Mouse (Mus musculus) stomach, postnatal 0 days (tissue): Measurements from ENCODE around the gene Jun. TPM values are rescaled to one million over a fixed set of nuclear protein-coding genes. Genes with fewer than 3 reads are reported as not detected.

Experiments
- ATAC-seq: fragments of 200-750 bp; cut with Nextera tagmentation; 2 replicates; pipeline ENCODE4 v1.8.0; 2017; ENCODE audit not compliant: low FRiP score, low TSS enrichment
- DNase-seq: peaks from one replicate; pipeline ENCODE4 v3.0.0-alpha.2; 2016; ENCODE audit warnings: low spot score
- H3K27ac ChIP-seq: fragments of 300-500 bp; sonication (generic); replicated peaks from 2 replicates; pipeline ENCODE4 v1.5.1; 2014; ENCODE audit warnings: mild to moderate bottlenecking, control low read depth
- H3K27me3 ChIP-seq: fragments of 300-500 bp; sonication (generic); 2 replicates; pipeline ENCODE4 v1.6.1; 2014; ENCODE audit warnings: low read length; ENCODE audit not compliant: control insufficient read depth, insufficient read depth
- H3K36me3 ChIP-seq: fragments of 300-500 bp; sonication (generic); 2 replicates; pipeline ENCODE4 v1.6.1; 2014; ENCODE audit warnings: low read length, mixed read lengths; ENCODE audit not compliant: control insufficient read depth, insufficient read depth
- H3K4me1 ChIP-seq: fragments of 300-500 bp; sonication (generic); replicated peaks from 2 replicates; pipeline ENCODE4 v1.6.1; 2014; ENCODE audit warnings: antibody characterized with exemption; ENCODE audit not compliant: control insufficient read depth, insufficient read depth
- H3K4me2 ChIP-seq: fragments of 300-500 bp; sonication (generic); replicated peaks from 2 replicates; pipeline ENCODE4 v1.6.1; 2014; ENCODE audit warnings: low read depth, mild to moderate bottlenecking, control low read depth, moderate library complexity
- H3K4me3 ChIP-seq: fragments of 300-500 bp; sonication (generic); 2 replicates; pipeline ENCODE4 v1.5.1; 2014; ENCODE audit warnings: low read depth, low read length, control low read depth
- H3K9ac ChIP-seq: fragments of 300-500 bp; sonication (generic); 2 replicates; pipeline ENCODE4 v1.6.1; 2014; ENCODE audit warnings: mild to moderate bottlenecking, low read length, control low read depth, mixed read lengths
- H3K9me3 ChIP-seq: fragments of 300-500 bp; sonication (generic); 2 replicates; pipeline ENCODE4 v1.6.1; 2016; ENCODE audit warnings: low read length; ENCODE audit not compliant: control insufficient read depth
- CTCF ChIP-seq: IDR thresholded peaks from 2 replicates; pipeline ENCODE4 v1.5.1; 2016; ENCODE audit warnings: antibody characterized with exemption, low read depth, mild to moderate bottlenecking, moderate library complexity
- EP300 ChIP-seq: optimal IDR thresholded peaks from 2 replicates; pipeline ENCODE3; 2016; ENCODE audit warnings: antibody characterized with exemption
- WGBS: fragments of 180-500 bp; shearing (Covaris S2); extraction: QIAGEN DNeasy Blood & Tissue Kit; methylation state at CpG from one replicate; pipeline ENCODE4 v1.1.7; 2014; 5-methylcytosine and 5-hydroxymethylcytosine counted together
- polyA plus RNA-seq: library from polyadenylated mRNA; unstranded; fragments of >200 nt; fragmentation: Nextera tagmentation; extraction: Ambion mirVana; gene quantifications from 2 replicates; pipeline ENCODE4 v1.2.1, GENCODE M21; 2015

Jun gene
- polyA plus RNA-seq, 1 experiment from 2014 or later, result 80.2 TPM

DNA sequence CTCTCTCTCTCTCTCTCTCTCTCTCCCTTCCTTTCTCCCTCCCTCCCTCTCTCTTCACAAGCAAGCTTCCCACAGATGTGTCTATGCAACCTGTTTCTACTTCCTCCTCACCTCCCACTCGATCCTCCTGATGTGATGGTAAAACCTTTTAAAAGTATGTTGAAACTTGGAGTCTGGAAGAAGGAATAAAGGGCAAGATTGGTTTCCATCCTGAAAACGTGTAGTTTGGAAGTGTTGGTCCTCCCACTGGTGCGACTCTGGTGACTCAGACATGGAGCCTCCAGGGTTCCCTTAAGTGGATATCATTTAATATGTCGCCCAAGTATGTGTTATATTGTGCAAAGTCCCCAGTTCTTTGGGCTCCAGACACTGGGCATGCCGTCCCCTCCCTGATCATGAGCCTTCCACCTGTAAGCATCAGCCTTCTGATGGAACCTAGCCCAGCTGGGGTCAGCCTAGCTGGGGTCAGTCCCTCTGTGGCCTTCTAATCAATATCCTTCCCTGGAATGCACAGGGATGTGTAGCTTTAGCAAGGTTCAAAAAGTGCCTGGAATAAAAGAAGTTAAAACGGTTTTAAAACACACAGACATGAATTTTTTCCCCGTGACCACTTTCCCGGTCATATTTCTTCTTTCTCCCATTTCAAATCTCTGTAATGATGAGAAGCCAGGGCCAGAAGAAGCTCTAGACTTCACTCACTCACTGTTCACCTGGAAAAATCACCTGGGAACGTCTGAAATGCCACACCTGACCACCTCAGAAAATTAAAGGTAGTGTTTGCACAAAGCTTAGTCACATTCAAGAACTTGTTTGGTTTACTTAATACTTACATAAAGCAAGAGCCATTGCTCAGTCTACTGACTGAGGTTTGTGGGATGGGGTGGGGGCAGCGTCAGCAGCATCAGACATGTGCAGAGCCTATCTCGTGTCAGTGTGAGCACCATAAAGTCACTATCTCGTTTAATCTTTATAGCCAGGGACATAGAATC is 30.1 kb downstream of the Jun start:
- WGBS, result 59% methylated on average over 12 of the region's 12 CpGs
- peak; percentile 84 for ATAC-seq
- no peaks in the 10 kb centered on the region for H3K27me3 ChIP-seq

DNA sequence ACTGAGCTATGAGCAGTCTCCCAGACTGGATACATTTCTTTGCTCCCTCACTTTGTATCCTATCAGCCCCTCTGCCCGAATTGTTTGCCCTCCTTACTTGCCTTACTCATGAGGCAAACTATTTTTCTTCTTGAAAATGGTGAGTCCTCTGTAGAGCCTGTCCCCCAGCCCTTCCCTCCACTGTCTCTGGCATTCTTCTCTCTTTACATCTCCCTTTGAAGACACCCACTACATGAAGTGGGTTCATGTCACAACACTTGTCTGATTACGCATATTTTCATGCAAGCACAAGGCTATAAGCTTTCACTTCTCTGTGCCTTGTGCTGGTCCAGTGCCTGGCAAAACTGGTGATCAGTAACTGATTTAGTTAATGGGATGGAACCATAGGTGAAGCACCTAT is 31.8 kb downstream of the Jun start:
- no peaks in the 10 kb centered on the region for H3K9me3 ChIP-seq
- no peak overlapping the region for H3K4me3 ChIP-seq
- H3K27me3 ChIP-seq, result no peaks in the 10 kb centered on the region
- WGBS, result 89% methylated on average over 2 of the region's 2 CpGs
- H3K4me2 ChIP-seq, result no peak overlapping the region
- ATAC-seq (no peak), DNase-seq (no peak)
- no peak overlapping the region for H3K9ac ChIP-seq
- TF ChIP-seq CTCF (no peak), EP300 (no peak)
- H3K27ac ChIP-seq, result no peak overlapping the region
- no peaks in the 10 kb centered on the region for H3K36me3 ChIP-seq
- H3K4me1 ChIP-seq, result no peaks in the 10 kb centered on the region

More for the DNA sequence above, 30.1 kb downstream of the Jun start:
- no peak for DNase-seq
- Histone ChIP-seq H3K4me2 (no peak overlapping the region), H3K36me3 (no peaks in the 10 kb centered on the region), H3K4me3 (no peak overlapping the region), H3K4me1 (no peaks in the 10 kb centered on the region), H3K9ac (no peak overlapping the region), H3K9me3 (no peaks in the 10 kb centered on the region), H3K27ac (no peak overlapping the region)
- TF ChIP-seq EP300 (no peak), CTCF (no peak)

DNA sequence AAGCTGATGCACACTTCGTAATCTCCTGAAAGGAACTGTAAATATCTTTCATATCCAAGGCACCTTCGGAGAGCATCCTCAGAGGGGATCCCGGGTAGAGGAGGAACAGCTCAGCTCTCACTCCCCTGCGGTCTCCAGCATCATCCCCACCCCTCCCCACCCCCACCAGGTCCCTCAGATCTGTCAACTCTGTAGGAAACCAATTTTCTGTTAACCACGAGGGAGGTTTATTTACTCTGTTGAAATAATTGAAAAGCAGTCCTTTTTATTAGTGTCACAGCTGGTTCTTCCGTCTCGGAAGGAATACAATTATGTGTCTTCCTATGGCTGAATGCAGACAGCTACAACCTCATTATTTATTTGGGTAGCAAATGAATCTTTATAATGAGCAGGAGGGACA is 33.8 kb downstream of the Jun start:
- Histone ChIP-seq H3K4me1 (no peaks in the 10 kb centered on the region), H3K4me2 (no peak overlapping the region), H3K27me3 (no peaks in the 10 kb centered on the region), H3K9ac (no peak overlapping the region), H3K27ac (no peak overlapping the region), H3K9me3 (no peaks in the 10 kb centered on the region), H3K4me3 (no peak overlapping the region), H3K36me3 (no peaks in the 10 kb centered on the region)
- no peak for ATAC-seq
- TF ChIP-seq CTCF (no peak), EP300 (no peak)
- DNase-seq, result no peak
- WGBS, result 48% methylated on average over 7 of the region's 7 CpGs

DNA sequence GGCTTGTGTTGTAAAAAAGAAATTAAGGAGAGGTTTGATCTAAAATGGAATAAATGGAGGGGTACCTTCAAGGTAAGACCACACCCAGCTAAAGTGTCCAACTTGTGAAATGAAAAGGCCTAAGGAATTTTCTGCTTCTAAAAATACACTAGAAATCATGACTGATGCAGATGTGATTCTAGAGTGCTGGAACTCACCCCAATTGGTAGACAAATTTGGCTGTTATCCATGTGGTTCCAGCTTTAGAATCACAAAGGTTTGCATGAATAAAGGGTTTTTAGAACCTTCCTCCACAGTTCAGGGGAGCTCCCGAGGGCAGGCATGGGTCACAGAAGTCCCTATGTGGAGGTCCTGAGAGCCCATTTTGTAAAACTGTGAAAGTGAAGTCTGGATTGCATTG is 39.3 kb downstream of the Jun start:
- Histone ChIP-seq H3K4me2 (no peak overlapping the region), H3K27me3 (no peaks in the 10 kb centered on the region), H3K27ac (no peak overlapping the region), H3K4me1 (no peaks in the 10 kb centered on the region), H3K36me3 (no peaks in the 10 kb centered on the region), H3K9ac (no peak overlapping the region), H3K4me3 (no peak overlapping the region), H3K9me3 (no peaks in the 10 kb centered on the region)
- WGBS, result 66% methylated on average over 1 of the region's 1 CpGs
- TF ChIP-seq EP300 (no peak), CTCF (no peak)
- ATAC-seq, result no peak
- DNase-seq, result no peak

DNA sequence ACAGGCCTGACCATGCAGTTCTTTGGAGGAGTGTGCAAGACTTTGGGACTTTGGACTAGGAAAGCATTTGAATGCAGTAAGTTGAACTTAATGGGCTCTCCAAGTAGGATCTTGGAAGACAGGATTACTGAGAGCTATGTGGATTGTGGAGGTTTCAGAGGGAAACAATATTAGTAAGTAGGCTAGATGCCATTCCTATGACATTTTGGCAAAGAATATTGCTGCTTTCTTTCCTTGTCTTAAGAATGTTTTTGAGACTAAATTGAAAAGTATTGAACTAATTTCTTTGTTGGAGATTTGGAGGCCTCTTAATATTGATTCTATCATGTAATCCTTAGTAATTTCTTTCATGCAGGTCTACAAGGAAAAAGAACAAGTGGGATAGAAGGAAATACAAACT is 39.8 kb downstream of the Jun start:
- Histone ChIP-seq H3K36me3 (no peaks in the 10 kb centered on the region), H3K27ac (no peak overlapping the region), H3K4me2 (no peak overlapping the region), H3K9me3 (no peaks in the 10 kb centered on the region), H3K4me1 (no peaks in the 10 kb centered on the region), H3K27me3 (no peaks in the 10 kb centered on the region), H3K9ac (no peak overlapping the region), H3K4me3 (no peak overlapping the region)
- TF ChIP-seq CTCF, result no peak
- TF ChIP-seq EP300, result no peak
- DNase-seq (no peak), ATAC-seq (no peak)
